Mouse (Mus musculus): ENCODE measurements around the gene Kansl1.
"Not testable (repeated sequence)": the region's sequence is repeated elsewhere in the genome, so short reads cannot be mapped to it uniquely, and the experiment has no call there.

Kansl1 gene

GRCm38 (mm10) chr11:104468751-104469268 is at the start of gene Kansl1:
TSS of gene Kansl1 (minus strand) at chr11:104468861.
- peak; percentile 35 to 36 for DNase-seq (ENCODE audit: low spot score in 2 of 2)

DNA sequence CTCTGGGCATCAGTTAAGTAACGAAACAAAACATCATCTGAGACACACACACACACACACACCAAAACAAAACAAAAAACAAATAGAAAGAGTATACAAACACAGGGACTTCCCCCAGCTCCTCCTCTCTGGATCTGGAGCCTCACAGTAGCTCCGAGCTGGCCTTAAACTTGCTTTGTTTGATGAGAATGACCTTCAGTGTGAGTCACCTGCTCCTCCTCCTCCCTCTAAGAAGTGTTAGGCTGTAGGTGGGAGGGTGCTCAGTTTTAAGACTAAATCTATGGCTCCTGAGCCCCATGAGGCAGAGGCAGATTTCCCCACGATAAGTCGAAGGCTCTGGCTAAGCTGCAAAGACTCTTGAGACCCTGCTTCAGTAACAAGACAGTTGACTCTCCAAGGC is 43.8 kb upstream of the Kansl1 start:
- DNase-seq (ENCODE audit: low spot score in 2 of 2), result no peak

- DNase-seq (ENCODE audit: low spot score in 2 of 2), result peak in 1 of 2 experiments; percentile 38
Measured at GRCm38 (mm10) chr11:104510606-104511005, 41.9 kb upstream of the Kansl1 start.

DNA sequence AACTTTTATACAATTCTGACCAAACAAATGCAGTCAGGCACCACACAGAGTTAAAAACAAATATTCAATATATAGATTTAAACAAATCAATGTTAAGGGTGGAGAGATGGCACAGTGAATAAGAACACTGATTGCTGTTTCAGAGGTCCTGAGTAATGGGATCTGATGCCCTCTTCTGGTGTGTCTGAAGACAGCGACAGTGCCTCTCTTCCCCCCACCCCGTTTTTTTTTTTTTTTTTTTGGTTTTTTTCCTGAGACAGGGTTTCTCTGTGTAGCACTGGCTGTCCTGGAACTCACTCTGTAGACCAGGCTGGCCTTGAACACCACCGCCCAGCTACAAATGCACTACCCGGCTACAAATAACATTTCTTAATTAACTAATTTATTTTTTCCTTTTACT is 39.8 kb upstream of the Kansl1 start:
- DNase-seq (ENCODE audit: low spot score in 2 of 2), result no peak

DNA sequence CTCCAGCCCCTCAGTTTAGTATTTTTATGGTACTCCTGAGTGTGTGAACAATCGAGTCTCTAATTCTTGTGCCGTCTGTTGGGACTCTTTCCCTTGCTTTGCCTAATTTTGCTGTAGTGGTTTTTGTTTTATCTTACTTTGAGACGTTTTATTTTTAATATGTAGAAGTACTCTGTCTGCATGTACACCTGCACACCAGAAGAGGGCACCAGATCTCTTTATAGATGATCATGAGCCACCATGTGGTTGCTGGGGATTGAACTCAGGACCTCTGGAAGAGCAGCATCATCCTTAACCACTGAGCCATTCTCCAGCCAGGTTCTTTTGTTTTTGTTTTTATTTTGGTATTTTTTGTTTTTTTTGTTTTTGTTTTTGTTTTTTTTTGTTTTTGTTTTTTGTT is 19.6 kb upstream of the Kansl1 start:
- no peak for DNase-seq (ENCODE audit: low spot score in 2 of 2)

- DNase-seq (ENCODE audit: low spot score in 2 of 2), result no peak
Measured at GRCm38 (mm10) chr11:104481971-104482370, 13.3 kb upstream of the Kansl1 start.

- DNase-seq (ENCODE audit: low spot score in 2 of 2), result no peak
Measured at GRCm38 (mm10) chr11:104479505-104479904, 10.8 kb upstream of the Kansl1 start.

DNA sequence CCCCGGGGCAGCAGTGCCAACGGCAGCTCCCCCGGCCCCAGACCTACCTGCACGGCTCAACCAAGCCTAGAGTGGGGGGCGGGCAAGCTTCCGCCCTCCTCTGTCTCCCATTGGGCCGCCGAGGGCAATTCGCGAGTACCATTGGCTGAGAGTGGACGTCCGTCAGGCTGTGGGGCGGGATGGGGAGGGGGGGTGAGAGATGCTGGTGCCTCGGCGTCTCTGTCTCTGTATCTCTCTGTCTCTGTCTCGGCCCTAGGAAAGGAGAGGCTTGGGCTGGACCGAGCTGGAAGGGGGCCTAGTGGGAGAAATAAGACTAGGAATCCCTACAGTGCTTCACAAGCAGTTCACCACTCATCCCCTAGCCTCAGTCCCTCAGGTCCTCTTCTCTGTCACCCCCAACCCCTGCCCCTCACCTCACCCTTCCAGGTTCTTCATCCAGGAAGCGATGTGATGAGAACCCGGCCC is 742 bp upstream of the Kansl1 start:
- DNase-seq (ENCODE audit: low spot score in 2 of 2), result peak; percentile 95 to 96

DNA sequence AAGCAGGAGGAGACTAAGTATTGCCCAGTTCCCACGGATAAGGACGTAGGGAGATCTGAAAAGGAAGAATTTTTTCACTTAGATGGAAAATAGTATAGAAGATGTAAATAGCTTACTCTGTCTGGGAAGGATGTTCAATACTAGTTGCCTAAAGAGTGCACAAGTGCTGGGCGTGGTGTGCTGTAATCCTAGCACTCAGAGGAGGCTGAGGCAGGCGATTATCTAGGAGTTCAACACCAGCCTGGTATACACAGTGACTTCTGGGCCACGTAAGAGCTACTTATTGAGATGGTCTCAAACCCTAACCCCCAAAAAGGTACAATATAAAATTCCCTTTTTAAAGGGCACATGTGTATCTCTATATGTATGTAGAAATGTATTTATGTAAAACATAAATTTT is 963 bp downstream of the Kansl1 start:
- no peak for DNase-seq (ENCODE audit: low spot score in 2 of 2)

DNA sequence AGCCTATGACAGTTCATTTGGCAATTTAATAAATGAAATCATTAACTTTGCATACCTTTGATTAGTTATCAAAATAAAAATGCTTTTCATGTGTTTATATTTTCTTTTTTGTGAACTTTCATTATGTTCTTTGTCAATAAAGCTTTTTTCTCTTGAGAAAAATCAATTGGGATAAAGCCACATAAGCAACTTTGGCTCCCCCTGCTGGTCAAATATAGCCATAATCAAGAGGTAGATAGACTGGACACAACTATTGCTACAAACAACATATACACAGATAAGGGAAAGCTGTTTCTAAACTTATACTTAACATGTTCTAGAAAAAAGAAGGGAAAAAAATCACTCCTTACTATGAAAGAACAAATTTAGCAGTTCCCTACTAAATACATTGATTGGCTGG is 7.1 kb downstream of the Kansl1 start:
- DNase-seq (ENCODE audit: low spot score in 2 of 2), result peak in 1 of 2 experiments; percentile 67

- DNase-seq (ENCODE audit: low spot score in 2 of 2), result no peak
Measured at GRCm38 (mm10) chr11:104459671-104460070, 9.0 kb downstream of the Kansl1 start.

- no peak for DNase-seq (ENCODE audit: low spot score in 2 of 2)
Measured at GRCm38 (mm10) chr11:104458507-104458906, 10.2 kb downstream of the Kansl1 start.

DNA sequence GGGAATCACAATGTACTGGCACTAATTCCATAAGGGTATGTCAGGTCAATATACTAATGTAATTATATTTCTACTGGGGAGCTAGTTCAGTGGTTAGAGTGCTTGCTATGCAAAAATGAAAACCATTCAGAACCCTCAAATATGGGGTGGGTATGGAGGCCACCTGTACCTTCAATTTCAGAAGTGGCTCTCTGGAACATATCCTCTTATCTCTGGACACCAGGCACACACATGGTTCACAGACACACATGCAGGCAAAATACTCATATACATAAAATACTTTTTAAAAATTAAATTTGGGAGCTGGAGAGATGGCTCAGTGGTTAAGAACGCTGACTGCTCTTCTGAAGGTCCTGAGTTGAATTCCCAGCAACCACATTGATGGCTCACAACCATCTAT is 16.0 kb downstream of the Kansl1 start:
- no peak for DNase-seq (ENCODE audit: low spot score in 2 of 2)

DNA sequence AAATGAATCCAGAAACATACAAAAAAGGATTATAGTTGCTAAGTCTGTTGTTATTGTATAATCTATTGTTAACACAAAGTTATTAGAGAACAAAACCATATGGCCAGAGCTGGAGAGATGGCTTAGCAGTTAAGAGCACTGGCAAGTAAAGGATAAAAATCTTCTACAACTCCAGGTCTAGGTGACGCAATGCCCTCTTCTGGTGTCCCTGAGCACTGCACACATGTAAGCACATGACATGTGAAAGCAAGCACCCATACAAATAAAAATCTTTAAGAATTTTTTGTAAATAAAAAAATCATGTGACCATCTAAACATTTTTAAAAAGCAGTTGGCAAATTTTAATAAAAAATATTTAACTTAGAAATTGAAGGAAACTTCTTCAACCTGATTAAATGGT is 17.4 kb downstream of the Kansl1 start:
- DNase-seq (ENCODE audit: low spot score in 2 of 2), result peak in 1 of 2 experiments; percentile 20

GRCm38 (mm10) chr11:104448499-104448898 is 20.2 kb downstream of the Kansl1 start:
- not testable (repeated sequence) for DNase-seq (ENCODE audit: low spot score in 2 of 2)

- DNase-seq (ENCODE audit: low spot score in 2 of 2), result no peak
Measured at GRCm38 (mm10) chr11:104445538-104445937, 23.1 kb downstream of the Kansl1 start.

DNA sequence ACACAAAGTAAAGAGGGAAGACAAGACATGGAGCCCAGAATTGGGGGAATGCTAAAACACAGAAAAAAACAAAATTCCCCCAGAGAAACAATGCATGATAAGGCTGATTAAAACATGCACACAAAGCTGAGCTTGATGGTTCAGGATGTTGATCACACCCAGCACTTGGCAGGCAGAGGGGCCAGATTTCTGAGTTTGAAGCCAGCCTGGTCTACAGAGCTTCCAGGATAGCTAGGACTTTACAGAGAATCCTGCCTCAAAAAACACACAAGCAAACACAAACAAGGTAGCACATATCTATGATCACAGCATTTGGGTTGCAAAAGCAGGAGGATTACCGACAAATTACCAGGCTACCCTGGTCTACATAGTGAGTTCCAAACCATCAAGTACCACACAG is 23.6 kb downstream of the Kansl1 start:
- no peak for DNase-seq (ENCODE audit: low spot score in 2 of 2)

DNA sequence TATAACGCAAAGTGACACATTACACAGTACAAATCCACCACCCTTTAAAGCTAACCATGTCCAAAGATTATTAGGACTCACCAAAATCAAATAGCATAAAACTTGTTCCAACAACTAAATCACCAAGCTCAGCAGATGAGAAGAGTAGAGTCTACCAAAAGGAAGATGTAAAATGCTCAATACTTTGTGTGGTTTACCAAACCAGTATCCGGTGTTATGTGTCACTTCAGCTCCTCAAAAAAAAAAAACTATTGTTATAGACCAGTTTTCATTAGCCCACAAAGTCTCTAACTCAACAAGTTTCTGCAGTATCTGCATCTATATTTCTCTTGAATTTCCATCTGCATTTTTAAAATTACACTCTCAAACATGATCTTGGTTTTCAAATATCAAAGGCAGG is 25.3 kb downstream of the Kansl1 start:
- no peak for DNase-seq (ENCODE audit: low spot score in 2 of 2)

DNA sequence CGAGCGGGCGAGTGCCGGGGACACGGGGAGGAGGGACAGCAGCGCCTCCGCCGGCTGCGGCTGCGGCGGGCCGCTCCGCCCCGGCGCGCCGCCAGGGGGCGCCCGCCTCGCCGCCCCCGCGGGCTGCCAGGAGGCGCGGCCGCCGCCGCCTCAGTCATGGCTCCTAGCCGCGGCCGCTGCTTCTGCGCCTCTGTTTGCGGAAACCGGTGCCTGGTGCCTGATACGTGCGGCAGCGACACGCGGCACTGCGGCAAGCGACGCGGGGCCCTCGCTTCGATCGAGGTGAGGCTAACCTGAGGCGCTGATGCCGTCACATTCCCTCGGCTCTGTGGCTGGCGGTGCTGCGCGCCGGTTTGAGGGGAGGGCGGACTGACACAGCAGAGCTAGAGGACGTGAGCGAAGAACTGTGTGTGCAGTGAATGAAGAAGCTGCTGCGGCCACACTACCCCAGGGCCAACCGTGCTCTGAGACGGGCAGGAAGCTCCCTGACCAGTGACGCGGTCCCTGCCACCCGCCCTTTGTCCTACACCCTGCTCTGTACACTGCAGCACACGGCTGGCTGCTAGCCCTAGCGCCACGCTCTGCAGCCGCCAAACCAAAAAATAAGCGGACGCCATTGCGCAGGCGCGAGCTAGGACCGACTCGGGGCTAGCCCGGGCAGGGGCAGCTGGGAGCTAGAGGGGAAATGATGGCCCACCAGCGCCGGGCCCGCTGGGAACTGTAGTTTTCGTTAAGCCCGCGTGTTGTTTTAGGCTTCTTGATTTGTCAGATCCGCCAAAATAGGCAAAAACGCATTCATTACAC is 26.1 kb downstream of the Kansl1 start:
- DNase-seq (ENCODE audit: low spot score in 2 of 2), result peak; percentile 93 to 94

- DNase-seq (ENCODE audit: low spot score in 2 of 2), result peak; percentile 83 to 85
Measured at GRCm38 (mm10) chr11:104441475-104442332, 27.0 kb downstream of the Kansl1 start.

DNA sequence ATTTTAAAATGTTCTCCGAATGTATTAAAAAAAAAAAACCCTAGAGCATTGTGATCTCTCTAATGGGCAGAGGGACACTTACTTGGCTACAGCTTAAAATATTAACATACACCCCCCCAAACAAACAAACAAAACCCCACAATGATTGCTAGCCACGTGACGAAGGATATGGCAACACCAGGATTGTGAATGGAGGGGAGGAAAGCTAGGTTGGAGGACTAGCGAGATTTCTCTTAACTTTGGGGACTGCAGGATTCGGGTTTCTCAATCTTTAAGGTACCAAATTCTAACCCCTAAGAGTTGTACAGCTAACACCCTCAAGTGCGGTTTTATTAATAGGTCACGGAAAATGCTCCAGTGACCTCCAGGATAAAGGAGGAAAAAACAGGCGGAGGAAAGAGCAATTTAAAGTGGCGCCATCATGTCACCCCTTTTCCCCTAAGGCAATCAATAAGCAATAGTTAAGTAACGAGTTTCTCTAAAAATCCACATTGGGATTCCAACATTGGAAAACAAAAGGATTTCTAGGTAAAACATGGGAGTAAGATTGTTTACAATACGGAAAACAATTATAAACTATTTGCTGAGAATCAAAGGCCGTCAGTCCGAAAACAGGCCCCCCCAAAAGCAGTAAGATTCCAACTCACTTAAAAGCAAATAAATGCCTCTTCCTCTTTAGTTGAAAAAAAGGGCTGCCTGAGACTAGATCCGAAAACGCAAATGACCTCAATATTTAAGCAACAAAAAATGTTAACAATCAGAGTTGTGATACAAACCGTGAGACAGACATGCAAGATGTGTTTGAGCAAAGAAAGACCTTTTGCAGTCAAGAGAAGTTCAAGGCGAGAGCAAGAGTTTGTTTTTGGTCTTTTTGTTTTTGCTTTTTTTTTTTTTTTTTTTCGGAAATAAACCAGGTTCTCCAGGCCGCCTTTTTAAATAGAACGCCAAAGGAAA is 27.9 kb downstream of the Kansl1 start:
- no peak for DNase-seq (ENCODE audit: low spot score in 2 of 2)
